Mouse (Mus musculus) adrenal gland, adult (tissue): Measurements from ENCODE around the gene Car4.

ENCODE experiments used
- DNase-seq, 2 experiments: peaks; one replicate each; pipeline ENCODE4 v3.0.0; 2022 to 2023; ENCODE audit warnings: low spot score in 1 of 2; ENCODE audit not compliant: inconsistent age in 2 of 2

Gene Car4

GRCm38 (mm10) chr11:84957591-84958270 is at the start of gene Car4:
TSS of gene Car4 (plus strand) at chr11:84957786.
- peak in 1 of 2 experiments; percentile 39 for DNase-seq

GRCm38 (mm10) chr11:84908480-84908879 is 49.1 kb upstream of the Car4 start:
- no peak for DNase-seq

GRCm38 (mm10) chr11:84910411-84910810 is 47.2 kb upstream of the Car4 start:
- DNase-seq: no peak

- no peak for DNase-seq
Measured at GRCm38 (mm10) chr11:84914673-84915072, 42.9 kb upstream of the Car4 start.

GRCm38 (mm10) chr11:84916053-84916702 is 41.4 kb upstream of the Car4 start, which contains the start of gene Znhit3:
TSS of gene Znhit3 (minus strand) at chr11:84916366.
- DNase-seq: peak; percentile 86 to 96

GRCm38 (mm10) chr11:84916703-84917300 is 40.8 kb upstream of the Car4 start:
- no peak for DNase-seq

- peak; percentile 71 to 92 for DNase-seq
Measured at GRCm38 (mm10) chr11:84918425-84918824, 39.2 kb upstream of the Car4 start.

GRCm38 (mm10) chr11:84919276-84919675 is 38.3 kb upstream of the Car4 start:
- peak in 1 of 2 experiments; percentile 65 for DNase-seq

- no peak for DNase-seq
Measured at GRCm38 (mm10) chr11:84919951-84920350, 37.6 kb upstream of the Car4 start.

GRCm38 (mm10) chr11:84920981-84921380 is 36.6 kb upstream of the Car4 start:
- DNase-seq: no peak

- no peak for DNase-seq
Measured at GRCm38 (mm10) chr11:84932261-84932660, 25.3 kb upstream of the Car4 start.

GRCm38 (mm10) chr11:84939508-84940053 is 18.0 kb upstream of the Car4 start:
- no peak for DNase-seq

GRCm38 (mm10) chr11:84940140-84940539 is 17.4 kb upstream of the Car4 start:
- DNase-seq: no peak

- peak; percentile 44 to 80 for DNase-seq
Measured at GRCm38 (mm10) chr11:84943948-84944347, 13.6 kb upstream of the Car4 start.

- DNase-seq: no peak
Measured at GRCm38 (mm10) chr11:84944639-84945435, 12.7 kb upstream of the Car4 start.

GRCm38 (mm10) chr11:84945841-84946240 is 11.7 kb upstream of the Car4 start:
- no peak for DNase-seq

GRCm38 (mm10) chr11:84947206-84947605 is 10.4 kb upstream of the Car4 start:
- no peak for DNase-seq

- DNase-seq: no peak
Measured at GRCm38 (mm10) chr11:84948114-84948513, 9.5 kb upstream of the Car4 start.

GRCm38 (mm10) chr11:84948526-84948925 is 9.1 kb upstream of the Car4 start:
- no peak for DNase-seq

GRCm38 (mm10) chr11:84952611-84953010 is 5.0 kb upstream of the Car4 start:
- DNase-seq: no peak

- no peak for DNase-seq
Measured at GRCm38 (mm10) chr11:84956400-84956799, 1.2 kb upstream of the Car4 start.
